Mouse (Mus musculus): Measurements from ENCODE around the gene H2-Ob. TPM values are rescaled to one million over a fixed set of nuclear protein-coding genes. Genes with fewer than 3 reads are reported as not detected.

H2-Ob gene
- total RNA-seq, 2 experiments from 2014 or later, result 7.8 to 32.0 TPM

DNA sequence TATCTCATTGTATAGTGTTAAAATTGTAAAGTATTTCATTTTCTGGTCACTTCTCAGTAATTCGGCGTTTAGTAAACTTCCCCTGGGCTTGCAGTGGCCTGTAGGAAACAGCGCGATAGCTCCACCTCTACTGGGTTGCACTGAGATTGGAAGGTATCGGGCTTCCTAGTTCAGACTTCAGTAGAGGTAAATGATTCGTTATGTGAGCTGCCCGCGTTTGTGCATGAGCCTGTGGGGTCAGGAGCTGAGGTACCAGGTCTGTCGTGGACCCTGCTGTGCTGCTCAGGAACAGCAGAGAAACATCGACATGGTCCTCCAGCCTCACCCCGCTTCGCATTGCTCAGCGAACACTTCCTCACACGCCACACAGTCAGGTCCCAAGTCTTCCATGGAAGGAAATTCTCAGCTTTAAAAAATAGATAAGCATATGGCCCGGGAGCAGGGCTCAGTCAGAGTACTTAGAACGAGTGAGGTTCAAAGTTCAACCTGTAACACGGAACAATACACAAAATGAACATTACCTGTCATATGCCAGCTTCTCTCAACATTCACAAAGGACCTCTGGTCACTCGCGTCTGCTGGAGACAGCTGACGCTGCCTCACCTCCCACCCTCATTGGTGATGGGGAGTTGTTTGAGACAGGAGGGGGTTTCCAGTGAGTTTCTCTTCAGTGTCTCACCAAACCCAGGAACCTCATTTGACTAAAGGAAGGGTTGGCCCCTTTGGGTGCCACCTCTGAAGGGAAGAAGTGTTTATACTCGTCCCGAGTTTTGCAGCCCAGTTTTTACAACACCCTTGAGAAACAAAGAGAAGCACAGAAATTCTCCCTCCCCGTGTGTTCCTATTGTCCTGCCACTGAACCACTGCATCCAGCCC is 62.2 kb downstream of the H2-Ob start:
- ATAC-seq (replicated peaks; ENCODE audit: low FRiP score, low TSS enrichment, poor library complexity, severe bottlenecking), result no peak

DNA sequence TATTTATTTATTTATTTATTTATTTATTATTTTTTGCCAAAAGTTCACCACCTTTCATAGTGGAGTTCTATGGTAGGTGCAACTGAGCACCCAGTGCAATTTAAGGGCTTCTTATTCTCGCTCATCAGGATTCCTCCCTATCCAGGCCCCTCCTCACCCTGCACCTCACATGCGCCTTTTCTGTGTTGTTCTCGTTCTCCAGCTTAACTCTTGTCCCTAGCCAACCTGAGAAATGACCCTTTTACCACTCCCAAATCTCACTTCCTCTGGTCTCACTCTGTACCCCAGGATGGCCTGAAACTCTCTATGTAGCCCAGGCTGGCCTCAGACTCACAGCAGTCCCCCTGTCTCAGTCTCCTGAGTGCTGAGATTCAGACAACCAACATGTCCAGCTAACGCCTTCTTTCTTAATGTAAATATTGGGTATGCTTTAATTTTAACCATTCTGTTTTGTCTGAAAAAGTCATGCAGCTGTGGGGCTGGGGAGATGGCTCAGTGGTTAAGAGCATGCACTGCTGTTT is 63.0 kb downstream of the H2-Ob start:
- ATAC-seq (replicated peaks; ENCODE audit: low FRiP score, low TSS enrichment, poor library complexity, severe bottlenecking), result no peak

DNA sequence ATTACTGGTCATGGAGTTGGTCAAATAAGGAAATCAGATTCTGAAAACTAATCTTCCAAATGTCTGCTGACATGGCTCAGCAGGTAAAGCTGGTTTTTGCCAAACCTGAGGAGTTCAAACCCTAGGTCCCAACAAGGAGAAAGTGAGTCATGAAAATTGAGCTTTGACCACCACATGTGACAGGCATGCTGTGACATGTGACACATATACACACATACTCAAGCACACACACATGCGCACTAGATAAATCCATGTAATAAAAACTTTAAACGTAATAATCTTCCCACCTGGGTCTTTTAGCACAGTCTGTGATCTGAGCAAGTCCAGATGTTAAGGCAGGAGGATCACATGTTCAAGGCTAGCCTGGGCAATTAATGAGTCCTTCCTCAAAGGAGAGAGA is 65.1 kb downstream of the H2-Ob start:
- no peak for ATAC-seq (replicated peaks; ENCODE audit: low FRiP score, low TSS enrichment, poor library complexity, severe bottlenecking)

Other genes starting within 250 kb of the H2-Ob start
- 870 and 1,054 TPM in 2 replicates for gene H2-K1, start 238.6 kb upstream of the H2-Ob start, total RNA-seq (2014; fragmentation: Nextera tagmentation)
- gene H2-K1, start 238.6 kb upstream of the H2-Ob start, total RNA-seq (2017), result 664 and 816 TPM in 2 replicates
- 12.8 and 24.7 TPM in 2 replicates for gene Ring1, start 214.2 kb upstream of the H2-Ob start, total RNA-seq (2014; fragmentation: Nextera tagmentation)
- 13.5 and 15.4 TPM in 2 replicates for gene Ring1, start 214.2 kb upstream of the H2-Ob start, total RNA-seq (2017)
- 118 and 144 TPM in 2 replicates for gene H2-Ke6, start 210.8 kb upstream of the H2-Ob start, total RNA-seq (2014; fragmentation: Nextera tagmentation)
- 41.6 and 46.8 TPM in 2 replicates for gene H2-Ke6, start 210.8 kb upstream of the H2-Ob start, total RNA-seq (2017)
- 18.1 and 18.3 TPM in 2 replicates for gene Slc39a7, start 207.2 kb upstream of the H2-Ob start, total RNA-seq (2014; fragmentation: Nextera tagmentation)
- 94.1 and 169 TPM in 2 replicates for gene Slc39a7, start 207.2 kb upstream of the H2-Ob start, total RNA-seq (2017)
- 49.6 and 58.9 TPM in 2 replicates for gene Rxrb, start 207.1 kb upstream of the H2-Ob start, total RNA-seq (2014; fragmentation: Nextera tagmentation)
- 31.4 and 33.3 TPM in 2 replicates for gene Rxrb, start 207.1 kb upstream of the H2-Ob start, total RNA-seq (2017)
- gene Col11a2, start 199.5 kb upstream of the H2-Ob start, total RNA-seq (2014; fragmentation: Nextera tagmentation), result 1.1 and 3.6 TPM in 2 replicates
- gene Col11a2, start 199.5 kb upstream of the H2-Ob start, total RNA-seq (2017), result 0.05 and 0.46 TPM in 2 replicates
- 6.2 and 15.1 TPM in 2 replicates for gene H2-Oa, start 146.6 kb upstream of the H2-Ob start, total RNA-seq (2014; fragmentation: Nextera tagmentation)
- 0.75 and 5.8 TPM in 2 replicates for gene H2-Oa, start 146.6 kb upstream of the H2-Ob start, total RNA-seq (2017)
- 26.4 and 41.6 TPM in 2 replicates for gene H2-DMa, start 119.4 kb upstream of the H2-Ob start, total RNA-seq (2014; fragmentation: Nextera tagmentation)
- gene H2-DMa, start 119.4 kb upstream of the H2-Ob start, total RNA-seq (2017), result 35.0 and 36.7 TPM in 2 replicates
- gene Brd2, start 116.3 kb upstream of the H2-Ob start, total RNA-seq (2014; fragmentation: Nextera tagmentation), result 173 and 198 TPM in 2 replicates
- gene Brd2, start 116.3 kb upstream of the H2-Ob start, total RNA-seq (2017), result 312 and 511 TPM in 2 replicates
- 0.81 and 2.9 TPM in 2 replicates for gene H2-DMb2, start 95.6 kb upstream of the H2-Ob start, total RNA-seq (2014; fragmentation: Nextera tagmentation)
- not detected in 2 replicates for gene H2-DMb2, start 95.6 kb upstream of the H2-Ob start, total RNA-seq (2017)
- 3.8 and 9.1 TPM in 2 replicates for gene H2-DMb1, start 85.8 kb upstream of the H2-Ob start, total RNA-seq (2014; fragmentation: Nextera tagmentation)
- 10.1 and 22.9 TPM in 2 replicates for gene H2-DMb1, start 85.8 kb upstream of the H2-Ob start, total RNA-seq (2017)
- gene Tap1, start 51.4 kb upstream of the H2-Ob start, total RNA-seq (2014; fragmentation: Nextera tagmentation), result 43.7 and 55.5 TPM in 2 replicates
- 58.0 and 76.1 TPM in 2 replicates for gene Tap1, start 51.4 kb upstream of the H2-Ob start, total RNA-seq (2017)
- gene Psmb9, start 51.1 kb upstream of the H2-Ob start, total RNA-seq (2014; fragmentation: Nextera tagmentation), result 55.1 and 57.5 TPM in 2 replicates
- 56.2 and 95.8 TPM in 2 replicates for gene Psmb9, start 51.1 kb upstream of the H2-Ob start, total RNA-seq (2017)
- 50.4 and 71.2 TPM in 2 replicates for gene Psmb8, start 41.2 kb upstream of the H2-Ob start, total RNA-seq (2014; fragmentation: Nextera tagmentation)
- 103 and 243 TPM in 2 replicates for gene Psmb8, start 41.2 kb upstream of the H2-Ob start, total RNA-seq (2017)
- 25.8 and 90.1 TPM in 2 replicates for gene Tap2, start 35.4 kb upstream of the H2-Ob start, total RNA-seq (2014; fragmentation: Nextera tagmentation)
- 49.7 and 50.5 TPM in 2 replicates for gene Tap2, start 35.4 kb upstream of the H2-Ob start, total RNA-seq (2017)
- 20.3 and 24.1 TPM in 2 replicates for gene H2-Ab1, start 18.8 kb downstream of the H2-Ob start, total RNA-seq (2014; fragmentation: Nextera tagmentation)
- 68.7 and 80.9 TPM in 2 replicates for gene H2-Ab1, start 18.8 kb downstream of the H2-Ob start, total RNA-seq (2017)
- 2.0 and 4.4 TPM in 2 replicates for gene H2-Aa, start 48.9 kb downstream of the H2-Ob start, total RNA-seq (2014; fragmentation: Nextera tagmentation)
- 12.4 and 31.9 TPM in 2 replicates for gene H2-Aa, start 48.9 kb downstream of the H2-Ob start, total RNA-seq (2017)
- 5.9 TPM in 1 of 2 replicates, not detected in the other for gene H2-Eb1, start 67.0 kb downstream of the H2-Ob start, total RNA-seq (2014; fragmentation: Nextera tagmentation)
- 15.0 and 24.9 TPM in 2 replicates for gene H2-Eb1, start 67.0 kb downstream of the H2-Ob start, total RNA-seq (2017)
- gene H2-Eb2, start 86.8 kb downstream of the H2-Ob start, total RNA-seq (2014; fragmentation: Nextera tagmentation), result 0.50 TPM in 1 of 2 replicates, not detected in the other
- not detected in 2 replicates for gene H2-Eb2, start 86.8 kb downstream of the H2-Ob start, total RNA-seq (2017)
- not detected in 2 replicates for gene Btnl2, start 115.9 kb downstream of the H2-Ob start, total RNA-seq (2014; fragmentation: Nextera tagmentation)
- not detected in 2 replicates for gene Btnl2, start 115.9 kb downstream of the H2-Ob start, total RNA-seq (2017)
- gene Btnl1, start 138.2 kb downstream of the H2-Ob start, total RNA-seq (2014; fragmentation: Nextera tagmentation), result not detected in 2 replicates
- gene Btnl1, start 138.2 kb downstream of the H2-Ob start, total RNA-seq (2017), result not detected in 2 replicates
- 5.4 and 7.7 TPM in 2 replicates for gene BC051142, start 159.9 kb downstream of the H2-Ob start, total RNA-seq (2014; fragmentation: Nextera tagmentation)
- gene BC051142, start 159.9 kb downstream of the H2-Ob start, total RNA-seq (2017), result 1.4 and 4.7 TPM in 2 replicates
- not detected in 2 replicates for gene Btnl4, start 238.4 kb downstream of the H2-Ob start, total RNA-seq (2014; fragmentation: Nextera tagmentation)
- not detected in 2 replicates for gene Btnl4, start 238.4 kb downstream of the H2-Ob start, total RNA-seq (2017)